Mouse (Mus musculus) Patski (cell line): Measurements from ENCODE around the gene Dnaja4. TPM values are rescaled to one million over a fixed set of nuclear protein-coding genes. Genes with fewer than 3 reads are reported as not detected.

ENCODE experiments used
- ATAC-seq: fragments of 100-300 bp; one replicate; pipeline ENCODE4 v1.8.0; 2021
- CTCF ChIA-PET: fragments of 350-600 bp; sonication (Branson Sonifier 250); formaldehyde crosslinking; loops from one replicate; lab custom pipeline; 2022; ENCODE audit warnings: inconsistent platforms; lab: Charles Lee
- POLR2A ChIA-PET: fragments of 350-600 bp; sonication (Branson Sonifier 250); formaldehyde crosslinking; loops from one replicate; lab custom pipeline; 2022; ENCODE audit warnings: antibody characterized with exemption, inconsistent platforms; lab: Charles Lee
- DNase-seq: peaks from one replicate; pipeline ENCODE4 v3.0.0-alpha.2; 2011; ENCODE audit warnings: low read depth, low spot score
- H3K27me3 ChIP-seq: fragments of 371-371 bp; one replicate; pipeline ENCODE4 v1.5.1; 2021
- CTCF ChIP-seq: fragments of 100-300 bp; IDR thresholded peaks from one replicate; pipeline ENCODE4 v1.5.1; 2021
- in situ Hi-C: fragments of 300-500 bp; cut with MboI; formaldehyde crosslinking; loops from 3 replicates; pipeline ENCODE4 v1.11.1; 2018; ENCODE audit warnings: low pct_unique_long_range_greater_than_20kb, mixed read lengths
- polyA plus RNA-seq: library from polyadenylated mRNA; unstranded; gene quantifications from one replicate; pipeline ENCODE4 v1.2.3, GENCODE M21; 2021

The Dnaja4 gene
- polyA plus RNA-seq, 1 experiment from 2014 or later, result 19.6 TPM

DNA sequence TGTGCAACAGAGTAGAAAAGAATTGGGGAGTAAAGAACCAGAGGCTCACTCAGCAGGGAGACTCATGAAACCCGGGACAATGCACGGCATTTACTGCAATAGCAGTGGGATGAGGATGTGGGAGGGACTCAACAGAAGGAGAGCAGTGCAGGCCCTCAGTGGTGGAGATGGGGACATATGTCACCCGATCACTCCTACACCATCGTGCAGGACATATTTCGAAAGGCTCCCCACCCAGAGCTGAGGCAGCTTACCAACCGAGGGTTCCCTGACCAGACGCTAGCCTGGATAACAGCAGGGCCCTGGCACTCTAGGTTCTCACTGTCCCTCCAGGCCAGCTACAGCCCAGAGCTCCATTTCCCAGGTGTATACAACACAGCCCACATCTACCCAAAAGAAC is 23.5 kb downstream of the Dnaja4 start:
- CTCF ChIA-PET, result interaction anchor here (1.8 to 2.3 kb wide), 2 partner anchors 10 to 12 kb away, joined by 6 to 8 read pairs; partner anchors contain the start of gene Wdr61
- TF ChIP-seq CTCF, result no peak
- DNase-seq (no peak), ATAC-seq (no peak)
- POLR2A ChIA-PET, result no interaction called here
- no peaks in the 10 kb centered on the region for H3K27me3 ChIP-seq
- in situ Hi-C loops, result no loop called here

GRCm38 (mm10) chr9:54722596-54722995 is 23.9 kb downstream of the Dnaja4 start:
- no peaks in the 10 kb centered on the region for H3K27me3 ChIP-seq
- ChIA-PET CTCF (interaction anchor here (1.8 to 2.3 kb wide), 2 partner anchors 9 to 11 kb away, joined by 6 to 8 read pairs; partner anchors contain the start of gene Wdr61), POLR2A (no interaction called here)
- in situ Hi-C loops, result no loop called here
- TF ChIP-seq CTCF, result no peak
- no peak for DNase-seq
- no peak for ATAC-seq

- DNase-seq (no peak), ATAC-seq (no peak)
- CTCF ChIA-PET, result no interaction called here
- H3K27me3 ChIP-seq, result no peaks in the 10 kb centered on the region
- TF ChIP-seq CTCF, result no peak
- in situ Hi-C loops, result loop anchor here (25.0 kb wide), 1 partner anchor 386 kb away; no protein-coding TSS in a partner anchor
- POLR2A ChIA-PET, result no interaction called here
These were observed 27.6 kb downstream of the Dnaja4 start for GRCm38 (mm10) chr9:54726315-54726714.

DNA sequence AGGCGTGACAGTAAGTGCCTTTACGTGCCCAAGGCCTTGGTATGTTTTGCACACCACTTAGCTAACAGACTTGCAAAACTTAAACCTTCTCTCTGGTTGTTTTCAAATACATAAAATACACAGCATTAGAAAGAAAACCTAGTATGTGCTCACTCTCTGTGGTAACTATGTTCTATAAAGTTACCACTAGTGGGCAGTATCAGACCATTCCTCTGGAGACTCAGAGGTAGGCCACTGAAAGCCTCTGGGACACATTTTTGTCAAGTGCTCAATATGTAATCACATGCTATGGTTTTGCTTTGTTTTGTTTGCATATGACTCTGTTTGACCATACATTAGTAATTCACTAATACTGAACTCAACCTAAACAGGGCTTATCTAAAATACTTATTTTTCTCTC is 33.4 kb downstream of the Dnaja4 start:
- ChIA-PET POLR2A (no interaction called here), CTCF (interaction anchor here (0.9 to 1.6 kb wide), 2 partner anchors 10 to 28 kb away, joined by 3 to 6 read pairs; no protein-coding TSS in a partner anchor)
- in situ Hi-C loops, result loop anchor here (25.0 kb wide), 1 partner anchor 380 kb away; no protein-coding TSS in a partner anchor
- ATAC-seq (no peak), DNase-seq (no peak)
- no peaks in the 10 kb centered on the region for H3K27me3 ChIP-seq
- TF ChIP-seq CTCF, result peak; percentile 70

DNA sequence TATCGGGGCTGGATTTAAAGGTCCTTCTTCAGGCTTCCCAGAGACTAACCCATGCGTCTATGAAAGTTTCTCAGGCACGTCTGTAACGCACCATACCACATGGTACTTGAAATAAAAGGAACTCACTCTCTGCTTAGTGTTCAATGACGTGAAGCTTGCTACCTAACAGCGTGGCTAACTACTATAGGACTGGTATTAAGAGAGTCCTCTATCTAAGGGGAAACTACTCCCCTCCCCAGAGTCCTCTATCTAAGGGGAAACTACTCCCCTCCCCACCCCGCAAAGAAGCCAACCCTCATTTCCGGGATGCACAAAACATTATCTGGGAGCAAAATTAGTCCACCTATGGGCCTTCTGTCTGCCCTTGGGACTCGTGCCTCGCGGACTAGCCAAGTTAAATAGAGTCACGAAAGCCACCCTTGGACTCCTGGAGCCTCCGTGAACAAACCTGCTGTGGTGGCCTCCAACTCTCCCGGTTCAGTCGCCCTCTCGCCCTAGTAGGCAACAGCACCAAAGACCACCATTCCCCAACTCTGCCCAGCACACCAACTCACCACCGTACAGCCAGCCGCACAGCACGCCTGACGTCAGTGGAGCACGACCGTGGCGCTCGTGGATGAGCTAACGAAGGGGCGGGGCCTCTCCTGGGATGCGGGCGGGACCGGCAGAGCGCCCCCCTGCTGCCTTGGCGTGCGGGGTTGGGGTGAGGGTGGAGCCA is 35.4 kb downstream of the Dnaja4 start, which contains the start of gene Wdr61:
Wdr61 (minus strand) TSS at position 599 of the 718 bp plus-strand sequence.
- in situ Hi-C loops, result loop anchor here (25.0 kb wide), 1 partner anchor 378 kb away; no protein-coding TSS in a partner anchor
- DNase-seq, result no peak
- no peak for TF ChIP-seq CTCF
- no peaks in the 10 kb centered on the region for H3K27me3 ChIP-seq
- POLR2A ChIA-PET, result interaction anchor here (0.8 kb wide), 1 partner anchor 88 kb away, joined by 5 read pairs; no protein-coding TSS in a partner anchor
- CTCF ChIA-PET, result interaction anchor here (0.7 to 2.2 kb wide), 3 partner anchors 11 to 88 kb away, joined by 5 to 11 read pairs (median 8); no protein-coding TSS in a partner anchor
- peak; percentile 78 for ATAC-seq

DNA sequence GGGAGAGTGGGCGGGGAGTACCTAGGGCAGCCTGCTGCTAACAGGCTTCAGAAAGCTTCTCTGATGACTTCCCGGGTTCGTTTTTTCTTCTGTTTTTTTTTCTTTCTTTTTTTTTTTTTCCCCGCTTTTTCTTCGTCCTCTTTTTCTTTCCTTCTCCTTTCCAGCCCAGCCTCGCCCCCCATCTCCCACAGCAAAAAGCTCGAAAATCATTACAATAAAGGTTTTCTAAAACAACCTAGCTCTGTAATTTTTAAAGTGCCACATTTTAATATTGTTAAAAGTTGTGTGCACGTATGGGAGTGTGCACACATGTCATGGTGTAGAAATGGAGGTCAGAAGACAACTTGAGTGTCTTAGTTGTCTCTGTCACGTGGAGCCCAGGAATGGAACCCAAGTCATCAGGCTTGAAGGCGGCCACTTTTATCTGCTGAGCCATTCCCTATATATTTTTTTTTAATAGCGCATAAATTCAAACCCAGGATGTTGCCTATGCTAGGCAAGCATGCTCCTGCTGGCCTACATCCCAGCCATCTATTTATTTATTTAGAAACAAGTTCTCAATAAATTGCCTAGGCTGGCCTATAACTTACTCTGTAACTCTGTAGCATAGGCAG is 36.1 kb downstream of the Dnaja4 start:
- ATAC-seq (no peak), DNase-seq (no peak)
- POLR2A ChIA-PET, result interaction anchor here (0.8 kb wide), 1 partner anchor 87 kb away, joined by 5 read pairs; no protein-coding TSS in a partner anchor
- in situ Hi-C loops, result loop anchor here (5.0 to 25.0 kb wide), 2 partner anchors 88 to 378 kb away; no protein-coding TSS in a partner anchor
- CTCF ChIA-PET, result interaction anchor here (0.7 to 2.2 kb wide), 3 partner anchors 11 to 87 kb away, joined by 5 to 11 read pairs (median 8); no protein-coding TSS in a partner anchor
- TF ChIP-seq CTCF, result no peak
- H3K27me3 ChIP-seq, result no peaks in the 10 kb centered on the region

- in situ Hi-C loops, result loop anchor here (5.0 to 25.0 kb wide), 2 partner anchors 86 to 376 kb away; no protein-coding TSS in a partner anchor
- ChIA-PET CTCF (interaction anchor here (1.3 to 5.8 kb wide), 2 partner anchors 84 to 89 kb away, joined by 3 to 64 read pairs; no protein-coding TSS in a partner anchor), POLR2A (no interaction called here)
- DNase-seq (no peak), ATAC-seq (no peak)
- H3K27me3 ChIP-seq, result no peaks in the 10 kb centered on the region
- TF ChIP-seq CTCF, result peak; percentile 79
These were observed 37.6 kb downstream of the Dnaja4 start for GRCm38 (mm10) chr9:54736284-54736701.

- in situ Hi-C loops, result loop anchor here (5.0 to 25.0 kb wide), 2 partner anchors 84 to 374 kb away; no protein-coding TSS in a partner anchor
- ChIA-PET POLR2A (interaction anchor here (0.5 kb wide), 1 partner anchor 39 kb away, joined by 3 read pairs; no protein-coding TSS in a partner anchor), CTCF (interaction anchor here (0.7 to 5.8 kb wide), 7 partner anchors 10 to 87 kb away, joined by 3 to 64 read pairs (median 3); no protein-coding TSS in a partner anchor)
- ATAC-seq (no peak), DNase-seq (no peak)
- no peaks in the 10 kb centered on the region for H3K27me3 ChIP-seq
- peak; percentile 70 for TF ChIP-seq CTCF
These were observed 39.7 kb downstream of the Dnaja4 start for GRCm38 (mm10) chr9:54738376-54738775.

- ChIA-PET POLR2A (no interaction called here), CTCF (interaction anchor here (1.5 kb wide), 1 partner anchor 61 kb away, joined by 3 read pairs; no protein-coding TSS in a partner anchor)
- H3K27me3 ChIP-seq, result no peaks in the 10 kb centered on the region
- no peak for TF ChIP-seq CTCF
- in situ Hi-C loops, result loop anchor here (25.0 kb wide), 1 partner anchor 368 kb away; no protein-coding TSS in a partner anchor
- DNase-seq, result no peak
- no peak for ATAC-seq
These were observed 45.2 kb downstream of the Dnaja4 start for GRCm38 (mm10) chr9:54743891-54744290.

DNA sequence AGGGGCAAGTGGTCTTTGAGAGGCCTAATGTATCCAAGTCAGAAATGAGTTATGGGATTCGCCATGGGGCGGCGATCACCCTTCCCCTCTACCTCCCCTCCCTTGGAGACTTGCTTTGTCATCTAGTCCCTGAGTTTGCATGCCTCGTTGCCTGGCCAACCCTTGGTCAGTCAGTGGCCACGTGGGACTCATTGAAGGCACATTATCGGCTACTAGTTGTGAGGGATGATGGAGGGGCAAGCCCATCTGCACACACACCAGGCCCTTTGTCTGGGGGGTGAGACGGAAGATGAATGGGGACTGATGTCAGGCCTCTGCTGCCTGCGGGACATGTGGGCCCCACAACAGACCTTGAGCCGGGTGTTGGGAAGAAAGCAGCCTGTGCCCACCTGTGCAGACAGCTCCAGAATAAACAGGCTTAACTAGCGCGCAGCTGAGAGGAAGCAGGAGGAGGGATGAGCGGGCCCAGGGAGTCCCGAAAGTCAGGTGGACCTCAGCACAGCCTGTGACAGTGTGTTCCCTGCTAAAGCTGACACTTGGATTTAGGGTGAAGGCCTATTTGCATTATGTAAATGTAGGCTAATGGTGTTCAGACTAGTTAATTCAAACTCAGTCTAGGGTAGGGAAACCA is 47.2 kb downstream of the Dnaja4 start:
- H3K27me3 ChIP-seq, result no peaks in the 10 kb centered on the region
- no peak for DNase-seq
- POLR2A ChIA-PET, result no interaction called here
- TF ChIP-seq CTCF, result no peak
- ATAC-seq, result no peak
- in situ Hi-C loops, result loop anchor here (25.0 kb wide), 1 partner anchor 366 kb away; no protein-coding TSS in a partner anchor
- CTCF ChIA-PET, result interaction anchor here (2.5 kb wide), 1 partner anchor 76 kb away, joined by 7 read pairs; no protein-coding TSS in a partner anchor
